Mouse (Mus musculus) testis, adult 2 months (tissue): ENCODE measurements around the gene Vmn1r76.

Experiments used
- CTCF ChIP-seq: fragments of 200-500 bp; IDR thresholded peaks from 2 replicates; pipeline ENCODE4 v1.5.1; 2012; ENCODE audit warnings: low read depth, mild to moderate bottlenecking, inconsistent platforms, low read length, moderate library complexity; ENCODE audit not compliant: control insufficient read depth, insufficient read depth, insufficient replicate concordance
- POLR2A ChIP-seq: fragments of 200-500 bp; IDR thresholded peaks from 2 replicates; pipeline ENCODE4 v1.6.1; 2012; ENCODE audit warnings: low read depth, mild to moderate bottlenecking, inconsistent platforms, low read length, moderate library complexity; ENCODE audit not compliant: control insufficient read depth

DNA sequence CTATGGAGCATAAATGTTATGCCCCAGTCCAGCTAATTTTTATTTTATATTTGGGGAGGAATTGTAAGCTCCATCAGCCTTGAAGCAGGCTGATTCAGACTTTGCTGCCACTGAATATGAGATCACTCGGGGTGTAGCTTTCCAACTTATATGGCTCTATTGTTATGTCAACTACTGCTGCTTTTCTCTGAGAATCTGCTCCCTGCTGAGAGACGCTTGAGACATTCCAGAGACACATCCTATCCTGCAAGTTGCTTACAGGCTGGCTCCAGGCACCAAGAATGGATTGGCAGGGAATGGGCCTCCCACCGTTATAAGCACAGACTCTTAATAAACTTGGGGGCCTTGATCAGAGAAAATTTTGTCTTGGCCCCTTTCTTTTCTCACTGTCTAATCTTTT, 10.0 kb upstream of the Vmn1r76 start:
- TF ChIP-seq CTCF (no peak), POLR2A (no peak)
